Mouse (Mus musculus): ENCODE measurements at regions not wholly inside any gene's neighbourhood (a gene's known extent, or its start where the extent isn't known, plus 50 kb on each side); places are given as distances from the start of the nearest gene placed in this dataset.

GRCm38 (mm10) chr6:52105031-52105593 lies 53.0 kb downstream of the Hoxa1 start:
- no peak for DNase-seq (ENCODE audit: low spot score in 2 of 2)

GRCm38 (mm10) chr6:52104141-52104540 lies 54.0 kb downstream of the Hoxa1 start:
- DNase-seq (ENCODE audit: low spot score in 2 of 2): no peak

GRCm38 (mm10) chr6:52103661-52104060 lies 54.5 kb downstream of the Hoxa1 start:
- DNase-seq (ENCODE audit: low spot score in 2 of 2): no peak

- no peak for DNase-seq (ENCODE audit: low spot score in 2 of 2)
These were observed 55.4 kb downstream of the Hoxa1 start for GRCm38 (mm10) chr6:52102699-52103098.

GRCm38 (mm10) chr6:52102179-52102578 lies 55.9 kb downstream of the Hoxa1 start:
- no peak for DNase-seq (ENCODE audit: low spot score in 2 of 2)

GRCm38 (mm10) chr6:52101209-52101608 lies 56.9 kb downstream of the Hoxa1 start:
- no peak for DNase-seq (ENCODE audit: low spot score in 2 of 2)

- no peak for DNase-seq (ENCODE audit: low spot score in 2 of 2)
These were observed 59.3 kb downstream of the Hoxa1 start for GRCm38 (mm10) chr6:52098851-52099250.

- no peak for DNase-seq (ENCODE audit: low spot score in 2 of 2)
These were observed 62.5 kb downstream of the Hoxa1 start for GRCm38 (mm10) chr6:52095575-52095974.

- no peak for DNase-seq (ENCODE audit: low spot score in 2 of 2)
These were observed 66.7 kb downstream of the Hoxa1 start for GRCm38 (mm10) chr6:52091445-52091844.

GRCm38 (mm10) chr6:52085932-52086643 lies 72.0 kb downstream of the Hoxa1 start:
- no peak for DNase-seq (ENCODE audit: low spot score in 2 of 2)

GRCm38 (mm10) chr6:52084622-52085021 lies 72.3 kb upstream of the Skap2 start:
- DNase-seq (ENCODE audit: low spot score in 2 of 2): no peak

- DNase-seq (ENCODE audit: low spot score in 2 of 2): no peak
These were observed 67.2 kb upstream of the Skap2 start for GRCm38 (mm10) chr6:52079501-52079900.

- DNase-seq (ENCODE audit: low spot score in 2 of 2): no peak
These were observed 66.4 kb upstream of the Skap2 start for GRCm38 (mm10) chr6:52078530-52079340.

- peak in 1 of 2 experiments; percentile 16 for DNase-seq (ENCODE audit: low spot score in 2 of 2)
These were observed 64.0 kb upstream of the Skap2 start for GRCm38 (mm10) chr6:52076179-52076932.

- no peak for DNase-seq (ENCODE audit: low spot score in 2 of 2)
These were observed 62.6 kb upstream of the Skap2 start for GRCm38 (mm10) chr6:52074904-52075303.

- no peak for DNase-seq (ENCODE audit: low spot score in 2 of 2)
These were observed 54.8 kb upstream of the Skap2 start for GRCm38 (mm10) chr6:52067151-52067550.

- no peak for DNase-seq (ENCODE audit: low spot score in 2 of 2)
These were observed 53.3 kb upstream of the Skap2 start for GRCm38 (mm10) chr6:52065652-52066051.

GRCm38 (mm10) chr6:52064176-52065015 lies 52.0 kb upstream of the Skap2 start:
- DNase-seq (ENCODE audit: low spot score in 2 of 2): peak; percentile 8 to 64
